Mouse (Mus musculus) megakaryocyte-erythroid progenitor cell, adult 5-6 weeks (primary cell): Measurements from ENCODE around the gene Fgf11. TPM values are rescaled to one million over a fixed set of nuclear protein-coding genes. Genes with fewer than 3 reads are reported as not detected.

Experiments
- ATAC-seq: replicated peaks from 2 replicates; pipeline ENCODE4 v1.8.0; 2016; ENCODE audit warnings: mild to moderate bottlenecking, inconsistent platforms; ENCODE audit not compliant: severe bottlenecking, poor library complexity, low FRiP score, low TSS enrichment
- total RNA-seq, 2 experiments: library from RNA; stranded (forward) in 1 of 2; stranded (reverse) in 1 of 2; fragments of 200-1000, 215-1000 nt in 1 of 2; fragments of >200 nt in 1 of 2; fragmentation: Nextera tagmentation in 1 of 2; gene quantifications; 2 replicates each; pipeline ENCODE4 v1.2.3; 2014 to 2017

Gene Fgf11
- total RNA-seq, 2 experiments from 2014 or later = 0.63 TPM; not detected in 1

GRCm38 (mm10) chr11:69793429-69793828 lies 8.2 kb downstream of the Fgf11 start:
- no peak for ATAC-seq

GRCm38 (mm10) chr11:69791420-69791819 lies 10.2 kb downstream of the Fgf11 start:
- no peak for ATAC-seq

- no peak for ATAC-seq
Measured at GRCm38 (mm10) chr11:69789431-69789830, 12.2 kb downstream of the Fgf11 start.

GRCm38 (mm10) chr11:69787306-69787705 lies 14.4 kb downstream of the Fgf11 start:
- no peak for ATAC-seq

- ATAC-seq = peak; percentile 94
Measured at GRCm38 (mm10) chr11:69784793-69785272, 16.8 kb downstream of the Fgf11 start.

- no peak for ATAC-seq
Measured at GRCm38 (mm10) chr11:69781828-69782227, 19.8 kb downstream of the Fgf11 start.

GRCm38 (mm10) chr11:69778985-69779384 lies 22.7 kb downstream of the Fgf11 start:
- no peak for ATAC-seq

GRCm38 (mm10) chr11:69778258-69778982 lies 23.2 kb downstream of the Fgf11 start:
- no peak for ATAC-seq

- ATAC-seq = no peak
Measured at GRCm38 (mm10) chr11:69777504-69778257, 24.0 kb downstream of the Fgf11 start.

GRCm38 (mm10) chr11:69776488-69776887 lies 25.2 kb downstream of the Fgf11 start:
- no peak for ATAC-seq

GRCm38 (mm10) chr11:69775716-69776115 lies 25.9 kb downstream of the Fgf11 start:
- no peak for ATAC-seq

GRCm38 (mm10) chr11:69774961-69775360 lies 26.7 kb downstream of the Fgf11 start:
- ATAC-seq = no peak

GRCm38 (mm10) chr11:69767625-69767909 lies 34.1 kb downstream of the Fgf11 start:
- ATAC-seq = no peak

GRCm38 (mm10) chr11:69766872-69767624 lies 34.6 kb downstream of the Fgf11 start:
- ATAC-seq = no peak

- peak; percentile 80 for ATAC-seq
Measured at GRCm38 (mm10) chr11:69766126-69766609, 35.5 kb downstream of the Fgf11 start.

GRCm38 (mm10) chr11:69765221-69766125 lies 36.2 kb downstream of the Fgf11 start, which contains the start of gene Zbtb4:
Gene Zbtb4, plus strand, starts transcription at chr11:69765912.
- no peak for ATAC-seq

GRCm38 (mm10) chr11:69763551-69763950 lies 38.1 kb downstream of the Fgf11 start:
- ATAC-seq = no peak

- ATAC-seq = no peak
Measured at GRCm38 (mm10) chr11:69761868-69762267, 39.8 kb downstream of the Fgf11 start, which contains the start of gene Slc35g3. Gene Slc35g3, minus strand, starts transcription at chr11:69761968.

GRCm38 (mm10) chr11:69760901-69761200 lies 40.8 kb downstream of the Fgf11 start:
- ATAC-seq = no peak
